Mouse (Mus musculus) liver, embryonic 12.5 days (tissue): ENCODE results near the gene Vps37d. TPM values are rescaled to one million over a fixed set of nuclear protein-coding genes. Genes with fewer than 3 reads are reported as not detected.
"Not testable (repeated sequence)": the region's sequence is repeated elsewhere in the genome, so short reads cannot be mapped to it uniquely, and the experiment has no call there.

Source experiments
- ATAC-seq: fragments of 200-750 bp; cut with Nextera tagmentation; 2 replicates; pipeline ENCODE4 v1.8.0; 2017; ENCODE audit warnings: moderate number of reproducible peaks, mild to moderate bottlenecking, moderate library complexity
- H3K27ac ChIP-seq: fragments of 300-500 bp; sonication (generic); 2 replicates; pipeline ENCODE4 v1.5.1; 2016; ENCODE audit warnings: mild to moderate bottlenecking
- H3K27me3 ChIP-seq: fragments of 300-500 bp; sonication (generic); replicated peaks from 2 replicates; pipeline ENCODE4 v1.6.1; 2016; ENCODE audit warnings: mild to moderate bottlenecking, moderate library complexity
- H3K36me3 ChIP-seq: fragments of 300-500 bp; sonication (generic); 2 replicates; pipeline ENCODE4 v1.6.1; 2016; ENCODE audit warnings: mild to moderate bottlenecking, moderate library complexity
- H3K4me1 ChIP-seq: fragments of 300-500 bp; sonication (generic); 2 replicates; pipeline ENCODE4 v1.6.1; 2016
- H3K4me2 ChIP-seq: fragments of 300-500 bp; sonication (generic); 2 replicates; pipeline ENCODE4 v1.6.1; 2016; ENCODE audit warnings: mild to moderate bottlenecking, moderate library complexity
- H3K4me3 ChIP-seq: fragments of 300-500 bp; sonication (generic); 2 replicates; pipeline ENCODE4 v1.5.1; 2016; ENCODE audit warnings: mild to moderate bottlenecking, moderate library complexity
- H3K9ac ChIP-seq: fragments of 300-500 bp; sonication (generic); 2 replicates; pipeline ENCODE4 v1.6.1; 2016; ENCODE audit warnings: mild to moderate bottlenecking, moderate library complexity
- H3K9me3 ChIP-seq: fragments of 300-500 bp; sonication (generic); replicated peaks from 2 replicates; pipeline ENCODE4 v1.6.1; 2016; ENCODE audit warnings: mild to moderate bottlenecking, moderate library complexity
- WGBS: fragments of 180-500 bp; shearing (Covaris S2); methylation state at CpG from one replicate; pipeline ENCODE4 v1.1.7; 2016; ENCODE audit not compliant: insufficient replicate concordance; 5-methylcytosine and 5-hydroxymethylcytosine counted together
- polyA plus RNA-seq: library from polyadenylated mRNA; unstranded; fragments of >200 nt; fragmentation: Nextera tagmentation; extraction: Ambion mirVana; gene quantifications from 2 replicates; pipeline ENCODE4 v1.2.1, GENCODE M21; 2016

Gene Vps37d
- polyA plus RNA-seq, 1 experiment from 2014 or later, result 1.3 TPM

DNA sequence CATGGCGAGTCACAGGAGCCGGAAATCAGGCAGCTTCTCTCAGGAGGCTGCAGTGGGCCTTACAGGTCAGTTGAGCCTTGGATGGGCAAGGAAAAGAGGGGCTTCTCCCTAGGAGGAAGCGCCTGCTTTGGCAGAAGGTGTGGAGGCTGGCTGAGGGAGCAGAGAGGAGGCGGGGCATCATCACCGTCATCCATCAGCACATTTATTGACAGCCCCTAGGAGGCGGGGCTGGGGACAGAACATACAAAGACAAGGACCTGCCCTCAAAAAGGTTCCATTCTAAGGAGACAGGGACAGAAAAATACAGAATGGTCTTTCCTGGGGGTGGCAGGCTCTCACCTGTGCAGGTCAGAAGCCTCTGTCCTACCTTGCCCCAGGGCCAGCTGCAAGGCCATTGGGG lies 5.3 kb downstream of the Vps37d start:
- Histone ChIP-seq H3K9ac (no peak overlapping the region), H3K36me3 (peaks cover 3% of the 10 kb centered on the region; the same call in 1 of the 2 replicates), H3K4me1 (peaks cover 34% of the 10 kb centered on the region), H3K27me3 (peaks cover 25% of the 10 kb centered on the region), H3K4me2 (no peak overlapping the region), H3K27ac (no peak overlapping the region), H3K4me3 (no peak overlapping the region), H3K9me3 (no peaks in the 10 kb centered on the region)
- 55% methylated on average over 6 of the region's 6 CpGs for WGBS
- no peak for ATAC-seq

DNA sequence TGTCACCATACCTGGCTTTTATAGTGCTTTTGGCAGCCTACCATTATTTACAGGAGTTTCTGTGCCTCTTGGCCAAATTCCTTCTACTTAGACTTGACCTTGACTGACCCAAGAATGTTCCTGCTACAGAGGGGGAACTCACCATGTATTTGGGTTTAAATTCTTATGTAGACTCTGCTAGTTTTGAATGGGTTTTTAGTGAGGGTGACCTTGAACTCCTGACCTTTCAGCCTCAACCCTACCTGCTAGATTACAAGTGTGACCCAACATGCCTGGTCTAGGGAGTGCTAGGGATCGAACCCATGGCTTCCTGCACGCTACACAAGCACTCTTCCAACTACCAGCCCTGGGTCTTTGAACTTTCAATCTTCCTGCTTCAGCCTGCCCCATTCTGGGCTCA lies 6.0 kb downstream of the Vps37d start:
- ATAC-seq, result no peak
- Histone ChIP-seq H3K4me3 (no peak overlapping the region), H3K4me1 (peaks cover 27% of the 10 kb centered on the region), H3K27ac (no peak overlapping the region), H3K9ac (no peak overlapping the region), H3K36me3 (peaks cover 10% of the 10 kb centered on the region), H3K9me3 (no peaks in the 10 kb centered on the region), H3K4me2 (no peak overlapping the region), H3K27me3 (peaks cover 19% of the 10 kb centered on the region)
- 70% methylated on average over 2 of the region's 2 CpGs for WGBS

- H3K4me2 ChIP-seq, result no peak overlapping the region
- WGBS, result 44% methylated on average over 3 of the region's 3 CpGs
- no peak overlapping the region for H3K4me3 ChIP-seq
- peak; percentile 65; the same call in 1 of the 2 replicates for ATAC-seq
- H3K4me1 ChIP-seq, result peaks cover 35% of the 10 kb centered on the region
- no peaks in the 10 kb centered on the region for H3K9me3 ChIP-seq
- peaks cover 12% of the 10 kb centered on the region for H3K27me3 ChIP-seq
- H3K27ac ChIP-seq, result no peak overlapping the region
- peaks cover 24% of the 10 kb centered on the region for H3K36me3 ChIP-seq
- H3K9ac ChIP-seq, result no peak overlapping the region
These were observed 7.6 kb downstream of the Vps37d start for GRCm38 (mm10) chr5:135070448-135070847.

DNA sequence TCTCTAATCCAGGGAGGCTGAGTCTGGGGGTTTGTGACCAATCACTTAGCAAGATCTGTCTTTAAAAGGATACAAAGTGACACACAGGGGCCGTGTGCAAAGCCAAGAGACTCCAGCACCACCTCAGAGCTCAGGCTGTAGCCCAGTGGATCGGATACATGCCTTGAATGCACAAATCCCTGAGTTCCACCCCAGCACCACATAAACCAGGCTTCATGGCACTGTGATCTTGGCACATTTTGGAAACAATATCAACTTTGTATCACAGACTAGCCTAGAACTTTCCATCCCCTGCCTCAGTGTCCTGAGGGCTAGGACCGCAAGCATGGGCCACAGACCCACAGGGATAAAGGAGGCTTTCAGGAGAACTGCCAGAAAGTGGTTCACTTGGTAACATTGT lies 12.1 kb downstream of the Vps37d start:
- H3K27ac ChIP-seq, result no peak overlapping the region
- peaks cover 37% of the 10 kb centered on the region for H3K36me3 ChIP-seq
- no peak overlapping the region for H3K9ac ChIP-seq
- ATAC-seq, result no peak
- H3K4me2 ChIP-seq, result peak overlapping the region; percentile 98; the same call in 1 of the 2 replicates
- WGBS, result 95% methylated on average over 3 of the region's 3 CpGs
- H3K4me3 ChIP-seq, result 0 out of 2 replicates have a peak overlapping the region, but pooled peaks have one; percentile 6
- no peaks in the 10 kb centered on the region for H3K9me3 ChIP-seq
- H3K27me3 ChIP-seq, result no peaks in the 10 kb centered on the region
- peaks cover 45% of the 10 kb centered on the region for H3K4me1 ChIP-seq

GRCm38 (mm10) chr5:135064909-135065446 lies 13.1 kb downstream of the Vps37d start, which contains the start of gene Bud23:
Bud23 (minus strand) TSS chr5:135064959.
- H3K9ac ChIP-seq, result peak within 1 kb of the TSS; percentile 91
- H3K4me1 ChIP-seq, result peaks cover 34% of the 10 kb centered on the region
- not testable (repeated sequence) for H3K9me3 ChIP-seq, ATAC-seq, H3K27me3 ChIP-seq
- peaks cover 47% of the 10 kb centered on the region for H3K36me3 ChIP-seq
- peak within 1 kb of the TSS; percentile 98 for H3K4me2 ChIP-seq
- WGBS, result 55% methylated on average over 9 of the region's 9 CpGs
- H3K4me3 ChIP-seq, result peak within 1 kb of the TSS; percentile 93
- peak within 1 kb of the TSS; percentile 79 for H3K27ac ChIP-seq

- Histone ChIP-seq H3K36me3 (peaks cover 53% of the 10 kb centered on the region), H3K9ac (peak overlapping the region; percentile 91), H3K4me1 (peaks cover 34% of the 10 kb centered on the region), H3K27me3 (no peaks in the 10 kb centered on the region), H3K27ac (peak overlapping the region; percentile 79), H3K4me3 (peak overlapping the region; percentile 93), H3K4me2 (peak overlapping the region; percentile 98), H3K9me3 (no peaks in the 10 kb centered on the region)
- WGBS, result under 1% methylated on average over 40 of the region's 40 CpGs
- ATAC-seq, result peak; percentile 70
These were observed 13.7 kb downstream of the Vps37d start for GRCm38 (mm10) chr5:135064382-135064766.

- Histone ChIP-seq H3K27me3 (no peaks in the 10 kb centered on the region), H3K27ac (peak within 1 kb of the TSS; percentile 79), H3K9ac (peak within 1 kb of the TSS; percentile 91), H3K4me2 (peak within 1 kb of the TSS; percentile 98), H3K4me1 (peaks cover 34% of the 10 kb centered on the region), H3K4me3 (peak within 1 kb of the TSS; percentile 93), H3K9me3 (no peaks in the 10 kb centered on the region), H3K36me3 (peaks cover 59% of the 10 kb centered on the region)
- peak; percentile 97 for ATAC-seq
- WGBS, result under 1% methylated on average over 52 of the region's 52 CpGs
These were observed 14.3 kb downstream of the Vps37d start, which contains the start of gene Dnajc30 for GRCm38 (mm10) chr5:135063629-135064381. Dnajc30 (plus strand) TSS chr5:135064202.

DNA sequence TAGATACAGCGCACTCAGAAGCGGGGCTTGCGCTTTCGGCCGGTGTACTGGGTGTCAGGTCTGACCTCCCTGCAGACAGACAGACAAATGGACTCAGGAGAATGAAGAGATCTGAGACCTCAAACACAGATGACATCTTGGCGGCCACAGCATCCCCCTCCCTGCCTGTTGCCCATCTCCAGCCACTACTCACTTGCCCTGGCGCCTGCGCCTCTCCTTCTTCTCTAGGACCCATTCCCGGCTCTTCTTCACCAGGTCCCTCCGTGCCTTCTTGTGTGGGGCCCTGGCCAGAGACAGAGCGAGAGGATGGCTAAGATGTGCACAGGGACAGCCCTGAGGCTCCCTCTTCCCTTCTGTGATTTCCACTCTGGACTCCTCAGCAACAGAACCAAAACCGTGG lies 24.7 kb downstream of the Vps37d start:
- Histone ChIP-seq H3K4me1 (no peaks in the 10 kb centered on the region), H3K36me3 (peaks cover 84% of the 10 kb centered on the region), H3K27ac (no peak overlapping the region), H3K4me3 (no peak overlapping the region), H3K9ac (no peak overlapping the region), H3K4me2 (no peak overlapping the region), H3K9me3 (no peaks in the 10 kb centered on the region), H3K27me3 (no peaks in the 10 kb centered on the region)
- WGBS, result 81% methylated on average over 12 of the region's 12 CpGs
- no peak for ATAC-seq

GRCm38 (mm10) chr5:135049268-135049667 lies 28.8 kb downstream of the Vps37d start:
- H3K9ac ChIP-seq, H3K4me3 ChIP-seq, H3K4me1 ChIP-seq, H3K27me3 ChIP-seq, H3K4me2 ChIP-seq, ATAC-seq, H3K27ac ChIP-seq, H3K9me3 ChIP-seq: not testable (repeated sequence)
- 82% methylated on average over 6 of the region's 6 CpGs for WGBS
- H3K36me3 ChIP-seq, result peaks cover 65% of the 10 kb centered on the region

- H3K4me1 ChIP-seq, result no peaks in the 10 kb centered on the region
- H3K27ac ChIP-seq, result no peak overlapping the region
- no peak overlapping the region for H3K9ac ChIP-seq
- no peak for ATAC-seq
- WGBS, result 84% methylated on average over 5 of the region's 5 CpGs
- H3K4me3 ChIP-seq, result no peak overlapping the region
- H3K4me2 ChIP-seq, result no peak overlapping the region
- H3K27me3 ChIP-seq, result no peaks in the 10 kb centered on the region
- peaks cover 61% of the 10 kb centered on the region for H3K36me3 ChIP-seq
- no peaks in the 10 kb centered on the region for H3K9me3 ChIP-seq
These were observed 29.5 kb downstream of the Vps37d start for GRCm38 (mm10) chr5:135048539-135048938.

DNA sequence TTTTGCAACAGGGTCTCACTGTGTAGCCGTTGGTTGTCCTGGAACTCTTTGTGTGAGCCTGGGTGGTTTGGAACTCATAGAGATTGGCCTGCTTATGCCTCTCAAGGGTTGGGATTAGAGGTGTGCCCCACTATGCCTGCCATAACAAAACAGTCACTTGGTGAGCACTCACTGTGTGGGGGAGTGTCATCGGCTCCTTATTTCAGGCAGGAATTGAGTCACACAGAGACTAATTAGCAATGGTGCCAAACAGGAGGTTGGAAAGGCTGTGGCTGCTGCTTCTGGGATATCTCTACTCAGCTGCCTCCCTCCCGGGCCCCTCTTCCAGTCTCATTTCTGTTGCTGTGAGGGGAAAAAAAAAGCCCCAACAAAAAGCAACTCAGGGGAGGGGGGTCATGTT lies 33.5 kb downstream of the Vps37d start:
- H3K9ac ChIP-seq, result no peak overlapping the region
- H3K4me2 ChIP-seq, result no peak overlapping the region
- H3K36me3 ChIP-seq, result peaks cover 34% of the 10 kb centered on the region
- no peak for ATAC-seq
- peaks cover 36% of the 10 kb centered on the region for H3K4me1 ChIP-seq
- no peak overlapping the region for H3K4me3 ChIP-seq
- no peak overlapping the region for H3K27ac ChIP-seq
- H3K9me3 ChIP-seq, result no peaks in the 10 kb centered on the region
- WGBS, result 77% methylated on average over 3 of the region's 3 CpGs
- no peaks in the 10 kb centered on the region for H3K27me3 ChIP-seq

- Histone ChIP-seq H3K36me3 (peaks cover 20% of the 10 kb centered on the region), H3K4me2 (peak overlapping the region; percentile 70), H3K27me3 (no peaks in the 10 kb centered on the region), H3K27ac (peak overlapping the region; percentile 48), H3K4me3 (peak overlapping the region; percentile 48), H3K9ac (peak overlapping the region; percentile 56; the same call in 1 of the 2 replicates), H3K9me3 (no peaks in the 10 kb centered on the region), H3K4me1 (peaks cover 45% of the 10 kb centered on the region)
- 28% methylated on average over 20 of the region's 21 CpGs for WGBS
- peak; percentile 71 for ATAC-seq
These were observed 35.8 kb downstream of the Vps37d start for GRCm38 (mm10) chr5:135042105-135042788.
